Mouse (Mus musculus): ENCODE measurements around the gene Gldn. TPM values are rescaled to one million over a fixed set of nuclear protein-coding genes. Genes with fewer than 3 reads are reported as not detected.

Gene Gldn
- polyA plus RNA-seq (2015; fragmentation: Nextera tagmentation; extraction: Ambion mirVana) = 0.17 and 0.18 TPM in 2 replicates

DNA sequence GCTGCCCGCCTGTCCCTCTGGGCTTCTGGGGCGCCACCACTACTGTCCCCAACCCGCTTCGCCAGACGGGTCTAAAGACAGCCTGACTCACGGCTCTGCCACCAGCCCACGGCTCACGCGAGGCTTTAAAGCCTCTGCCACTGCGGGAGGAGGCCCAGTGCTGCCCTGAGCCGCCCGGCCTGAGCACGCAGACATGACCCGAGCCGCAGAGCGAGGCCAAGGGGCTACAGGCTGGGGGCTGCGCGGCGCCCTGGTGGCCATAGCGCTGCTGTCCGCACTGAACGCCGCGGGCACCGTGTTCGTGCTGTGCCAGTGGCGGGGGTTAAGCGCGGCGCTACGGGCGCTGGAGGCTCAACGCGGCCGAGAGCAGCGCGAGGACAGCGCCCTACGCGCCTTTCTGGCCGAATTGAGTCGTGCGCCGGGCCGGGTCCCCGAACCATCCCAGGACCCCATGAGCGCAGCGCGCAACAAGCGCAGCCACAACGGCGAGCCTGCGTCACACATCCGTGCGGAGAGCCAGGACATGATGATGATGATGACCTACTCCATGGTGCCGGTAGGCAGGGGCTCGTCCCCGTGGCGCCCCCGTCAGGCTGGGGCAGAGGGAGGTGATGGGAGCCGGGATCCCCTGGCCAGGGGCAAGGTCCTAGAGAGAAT is at the start of gene Gldn:
Gldn (plus strand) TSS at position 156 of the 657 bp plus-strand sequence.
- H3K36me3 ChIP-seq (replicated peaks) = no peaks in the 10 kb centered on the region
- WGBS = 3% methylated on average over 61 of the region's 61 CpGs
- H3K4me3 ChIP-seq = peak within 1 kb of the TSS; percentile 51
- peak within 1 kb of the TSS; percentile 97 for H3K4me2 ChIP-seq
- H3K9ac ChIP-seq = peak within 1 kb of the TSS; percentile 53
- H3K9me3 ChIP-seq = no peaks in the 10 kb centered on the region
- peaks cover 4% of the 10 kb centered on the region; the same call in 1 of the 2 replicates for H3K27me3 ChIP-seq (replicated peaks)
- H3K4me1 ChIP-seq = peaks cover 7% of the 10 kb centered on the region
- no peak within 1 kb of the TSS for H3K27ac ChIP-seq
- peak; percentile 78 for ATAC-seq (replicated peaks)

DNA sequence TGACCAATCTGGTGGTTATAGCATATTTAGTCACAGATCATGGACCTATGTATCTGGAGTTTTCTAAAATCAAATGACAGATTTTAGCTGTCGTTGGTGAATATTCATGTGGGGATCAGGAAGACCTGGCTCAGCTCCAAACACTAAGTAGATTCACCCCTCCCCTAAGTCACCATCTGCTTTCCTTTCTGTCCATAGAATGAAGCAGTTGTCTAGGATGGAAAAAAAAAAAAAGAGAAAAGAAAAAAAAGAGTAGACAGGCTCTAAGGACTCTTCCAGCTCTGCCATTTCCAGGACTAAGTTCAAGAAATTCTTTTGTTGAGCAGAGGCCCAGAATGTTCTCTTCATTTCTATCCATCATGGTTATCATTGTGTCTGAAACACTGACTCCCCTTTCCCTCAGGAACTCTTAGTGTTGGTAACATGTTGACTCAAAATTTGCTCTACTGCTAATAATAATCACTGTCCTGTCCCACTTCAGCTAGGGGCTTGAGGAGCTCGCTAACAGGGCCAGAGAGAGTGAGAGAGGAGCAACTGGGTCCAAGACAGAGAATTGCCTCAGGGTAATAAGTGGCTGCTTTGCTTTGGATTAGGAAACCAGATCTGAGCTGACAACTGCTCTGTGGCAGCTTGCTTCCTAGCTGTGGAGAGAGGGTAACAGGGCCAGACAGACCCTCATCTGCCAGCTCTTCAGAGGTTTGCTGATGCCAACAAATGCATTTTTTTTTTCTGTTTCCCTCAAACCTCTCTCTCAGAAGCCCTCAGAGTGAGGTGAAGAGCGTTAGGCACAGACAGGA is 41.2 kb upstream of the Gldn start:
- Histone ChIP-seq H3K4me3 (no peak overlapping the region), H3K36me3 (replicated peaks) (no peaks in the 10 kb centered on the region), H3K9ac (no peak overlapping the region), H3K27ac (0 out of 2 replicates have a peak overlapping the region, but pooled peaks have one; percentile 18), H3K4me2 (no peak overlapping the region), H3K4me1 (peaks cover 7% of the 10 kb centered on the region), H3K27me3 (replicated peaks) (no peaks in the 10 kb centered on the region), H3K9me3 (no peaks in the 10 kb centered on the region)
- 48% methylated on average over 3 of the region's 3 CpGs for WGBS
- no peak for ATAC-seq (replicated peaks)

DNA sequence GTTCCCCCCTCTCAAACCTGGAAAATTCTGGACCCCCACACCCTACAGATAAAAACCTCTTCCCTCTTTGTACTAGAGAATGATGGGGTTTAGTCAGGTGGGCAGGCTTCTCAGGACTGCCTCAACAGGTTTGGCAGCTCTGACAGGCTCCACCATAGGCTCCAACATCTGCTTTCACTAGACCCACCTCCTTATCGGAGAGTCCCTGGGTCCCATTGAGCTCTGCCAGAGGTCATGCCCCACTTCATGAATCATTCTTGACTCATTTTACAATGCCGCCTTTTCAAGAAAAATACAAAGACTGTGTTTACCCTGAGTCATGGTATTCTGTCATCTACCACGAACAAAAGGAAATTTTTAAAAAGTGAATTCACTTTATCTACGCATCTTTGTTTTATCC is 21.5 kb upstream of the Gldn start:
- WGBS = 82% methylated on average over 4 of the region's 4 CpGs
- no peaks in the 10 kb centered on the region for H3K27me3 ChIP-seq (replicated peaks)
- H3K4me1 ChIP-seq = no peaks in the 10 kb centered on the region
- ATAC-seq (replicated peaks) = no peak
- H3K9me3 ChIP-seq = no peaks in the 10 kb centered on the region
- no peaks in the 10 kb centered on the region for H3K36me3 ChIP-seq (replicated peaks)
- H3K9ac ChIP-seq = no peak overlapping the region
- H3K4me3 ChIP-seq = no peak overlapping the region
- no peak overlapping the region for H3K27ac ChIP-seq
- H3K4me2 ChIP-seq = no peak overlapping the region

DNA sequence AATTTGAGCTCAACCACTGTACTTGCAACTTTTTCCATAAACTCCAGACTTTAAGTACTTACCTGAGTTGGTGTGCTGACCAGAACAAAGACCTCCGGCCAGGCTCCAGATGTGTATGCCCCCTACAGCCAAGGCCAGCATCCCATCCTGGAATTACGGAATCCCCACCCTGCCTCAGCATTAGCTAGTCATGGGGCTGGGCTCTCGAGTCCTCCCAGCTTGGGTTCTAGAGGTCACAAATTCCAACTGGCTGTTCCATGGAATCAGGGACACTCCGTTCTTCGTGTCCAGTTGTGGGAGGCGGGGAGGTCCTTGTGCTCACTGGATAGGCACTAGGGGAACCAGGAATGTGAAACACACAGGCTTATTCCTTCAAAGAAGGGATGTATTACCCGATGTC is 18.3 kb upstream of the Gldn start, which contains the start of gene Cyp19a1:
Cyp19a1 (minus strand) TSS at position 101 of the 400 bp plus-strand sequence.
- Histone ChIP-seq H3K27me3 (replicated peaks) (no peaks in the 10 kb centered on the region), H3K9ac (no peak within 1 kb of the TSS), H3K9me3 (no peaks in the 10 kb centered on the region), H3K4me3 (no peak within 1 kb of the TSS), H3K4me1 (no peaks in the 10 kb centered on the region), H3K27ac (no peak within 1 kb of the TSS), H3K4me2 (no peak within 1 kb of the TSS), H3K36me3 (replicated peaks) (no peaks in the 10 kb centered on the region)
- WGBS = 87% methylated on average over 7 of the region's 7 CpGs
- ATAC-seq (replicated peaks) = no peak

DNA sequence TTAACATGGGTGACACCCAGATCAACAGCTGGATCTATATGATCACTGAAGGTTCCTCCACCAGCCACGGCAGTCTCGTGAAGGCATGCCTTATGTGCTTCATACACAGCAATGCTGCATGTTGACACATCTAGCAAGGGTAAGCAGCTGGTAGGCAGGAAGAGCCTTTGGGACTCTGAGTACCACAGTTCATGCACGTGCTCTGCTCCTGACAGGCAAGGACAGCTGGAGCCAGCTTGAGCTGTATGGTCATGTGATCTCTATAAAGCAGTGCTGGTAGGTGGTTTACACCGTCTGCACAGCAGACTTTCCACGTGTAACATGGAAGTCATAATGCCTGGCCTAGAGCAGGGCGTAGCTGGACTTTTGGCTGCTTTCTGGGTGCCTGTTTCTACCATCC is 16.3 kb upstream of the Gldn start:
- Histone ChIP-seq H3K9ac (no peak overlapping the region), H3K4me3 (no peak overlapping the region), H3K4me1 (no peaks in the 10 kb centered on the region), H3K9me3 (no peaks in the 10 kb centered on the region), H3K27ac (no peak overlapping the region), H3K36me3 (replicated peaks) (no peaks in the 10 kb centered on the region), H3K27me3 (replicated peaks) (no peaks in the 10 kb centered on the region), H3K4me2 (no peak overlapping the region)
- 82% methylated on average over 6 of the region's 6 CpGs for WGBS
- no peak for ATAC-seq (replicated peaks)

DNA sequence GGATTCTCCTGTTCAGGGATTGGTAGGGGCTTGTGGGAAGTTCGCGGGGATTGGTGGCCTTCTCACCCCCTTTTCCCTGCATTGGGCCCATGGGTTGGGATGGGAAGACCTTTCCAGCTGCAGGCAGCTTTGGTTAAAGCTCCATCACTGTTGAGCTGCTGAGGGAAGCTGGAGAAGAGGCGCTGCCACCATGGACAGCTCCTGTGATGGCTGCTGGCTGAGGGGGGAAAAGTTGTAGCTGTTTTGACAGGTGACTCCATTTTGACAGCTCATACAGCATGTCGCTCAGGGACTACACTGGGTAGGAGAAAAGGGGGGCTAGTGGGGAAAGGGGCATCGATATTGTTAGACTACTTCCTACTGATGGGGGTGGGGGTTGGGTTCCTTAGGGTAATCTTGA is 15.4 kb upstream of the Gldn start:
- no peaks in the 10 kb centered on the region for H3K9me3 ChIP-seq
- WGBS = 52% methylated on average over 5 of the region's 5 CpGs
- H3K4me2 ChIP-seq = no peak overlapping the region
- ATAC-seq (replicated peaks) = no peak
- no peak overlapping the region for H3K4me3 ChIP-seq
- H3K27me3 ChIP-seq (replicated peaks) = no peaks in the 10 kb centered on the region
- no peak overlapping the region for H3K9ac ChIP-seq
- no peaks in the 10 kb centered on the region for H3K36me3 ChIP-seq (replicated peaks)
- no peaks in the 10 kb centered on the region for H3K4me1 ChIP-seq
- H3K27ac ChIP-seq = no peak overlapping the region

DNA sequence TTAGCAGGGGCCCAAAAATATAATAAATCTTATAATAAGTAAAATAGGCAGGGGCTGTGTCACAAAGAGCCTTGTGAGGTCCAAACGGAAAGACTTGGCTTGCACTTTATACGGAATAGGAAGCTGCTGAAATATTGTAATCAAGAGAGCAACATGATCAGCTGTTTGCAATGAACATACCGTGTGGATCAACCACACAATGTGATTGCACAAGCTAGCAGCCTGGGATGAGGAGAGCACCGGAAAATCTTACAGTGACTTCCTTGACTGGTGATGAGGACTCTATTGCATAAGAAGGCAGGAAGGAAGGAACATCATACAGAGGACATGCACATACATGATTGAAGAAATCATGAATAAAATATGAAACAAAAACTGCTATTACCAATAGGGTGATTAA is 11.0 kb upstream of the Gldn start:
- Histone ChIP-seq H3K4me3 (no peak overlapping the region), H3K36me3 (replicated peaks) (no peaks in the 10 kb centered on the region), H3K27me3 (replicated peaks) (no peaks in the 10 kb centered on the region), H3K4me1 (no peaks in the 10 kb centered on the region), H3K9ac (no peak overlapping the region), H3K4me2 (no peak overlapping the region), H3K9me3 (no peaks in the 10 kb centered on the region), H3K27ac (no peak overlapping the region)
- no peak for ATAC-seq (replicated peaks)
- WGBS = 95% methylated on average over 4 of the region's 4 CpGs

DNA sequence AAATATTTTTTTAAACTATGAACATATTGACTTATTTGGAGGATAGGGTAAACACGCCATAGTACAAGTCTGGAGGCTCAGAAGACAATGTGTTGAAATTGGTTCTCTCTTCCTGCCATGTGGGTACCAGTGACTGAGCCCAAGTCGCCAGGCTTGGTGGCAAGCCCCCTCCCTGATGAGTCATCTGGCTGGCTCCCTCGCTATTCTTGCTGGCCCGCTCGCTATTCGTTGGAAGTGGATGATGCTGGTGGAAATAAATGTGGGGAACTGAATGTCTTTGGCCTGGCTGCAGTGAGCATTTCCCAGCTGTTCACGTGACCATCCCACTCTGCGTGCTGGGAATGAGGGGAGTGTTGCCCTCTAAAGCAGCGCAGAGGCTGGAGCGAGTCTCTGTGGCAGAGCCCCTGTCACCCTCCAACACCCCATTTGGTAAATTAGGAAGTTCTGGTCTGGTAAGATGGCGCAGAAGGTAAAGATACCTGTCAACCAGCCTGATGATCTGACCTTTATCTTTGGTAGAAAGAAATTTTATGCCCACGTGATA is 7.2 kb upstream of the Gldn start:
- Histone ChIP-seq H3K9me3 (no peaks in the 10 kb centered on the region), H3K4me1 (no peaks in the 10 kb centered on the region), H3K36me3 (replicated peaks) (no peaks in the 10 kb centered on the region), H3K27me3 (replicated peaks) (no peaks in the 10 kb centered on the region), H3K4me2 (no peak overlapping the region), H3K4me3 (no peak overlapping the region), H3K9ac (no peak overlapping the region), H3K27ac (no peak overlapping the region)
- WGBS = 89% methylated on average over 12 of the region's 12 CpGs
- no peak for ATAC-seq (replicated peaks)

DNA sequence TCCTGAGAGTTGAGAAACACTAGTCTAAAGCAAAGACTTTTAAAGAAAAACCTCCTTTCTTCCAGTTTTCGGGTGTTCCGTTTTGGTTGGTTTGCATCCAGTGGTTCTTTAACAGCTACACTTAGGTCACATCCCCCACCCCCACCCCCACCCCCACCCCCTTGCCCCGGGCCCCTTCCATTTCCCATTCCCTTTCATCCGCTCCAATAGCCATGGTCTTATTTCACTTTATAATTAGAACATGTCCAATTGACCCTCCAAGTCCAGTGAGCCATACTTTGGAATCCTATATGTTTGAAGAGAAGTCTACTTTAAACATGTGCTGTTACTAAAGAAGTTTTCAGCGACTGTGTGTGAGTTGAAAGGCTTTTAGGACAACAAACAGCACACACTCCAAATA is 1.5 kb downstream of the Gldn start:
- WGBS = 46% methylated on average over 5 of the region's 5 CpGs
- no peak overlapping the region for H3K27ac ChIP-seq
- no peaks in the 10 kb centered on the region for H3K9me3 ChIP-seq
- no peak for ATAC-seq (replicated peaks)
- H3K36me3 ChIP-seq (replicated peaks) = no peaks in the 10 kb centered on the region
- peaks cover 4% of the 10 kb centered on the region; the same call in 1 of the 2 replicates for H3K27me3 ChIP-seq (replicated peaks)
- no peak overlapping the region for H3K9ac ChIP-seq
- H3K4me2 ChIP-seq = no peak overlapping the region
- H3K4me3 ChIP-seq = no peak overlapping the region
- peaks cover 7% of the 10 kb centered on the region for H3K4me1 ChIP-seq

DNA sequence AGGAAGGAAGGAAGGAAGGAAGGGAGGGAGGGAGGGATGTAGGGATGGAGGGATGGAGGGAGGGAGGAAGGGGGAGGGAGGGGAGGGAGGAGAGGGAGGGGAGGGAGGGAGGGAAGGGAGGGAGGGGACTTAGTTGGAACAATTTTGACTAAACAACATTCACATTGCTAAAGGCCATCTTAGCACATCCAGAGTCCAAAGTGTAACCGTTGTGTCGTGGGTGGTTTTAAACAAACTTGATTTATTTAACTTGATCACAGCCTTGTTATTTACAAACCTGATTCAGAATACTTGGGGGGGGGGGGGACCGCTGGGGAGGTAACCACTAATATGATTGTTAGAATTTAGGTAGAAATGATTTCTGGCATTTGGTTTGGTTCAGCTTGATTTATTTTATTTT is 13.1 kb downstream of the Gldn start:
- H3K27me3 ChIP-seq (replicated peaks) = no peaks in the 10 kb centered on the region
- H3K9ac ChIP-seq = no peak overlapping the region
- no peak overlapping the region for H3K4me3 ChIP-seq
- 87% methylated on average over 3 of the region's 3 CpGs for WGBS
- H3K36me3 ChIP-seq (replicated peaks) = no peaks in the 10 kb centered on the region
- no peak overlapping the region for H3K27ac ChIP-seq
- no peak overlapping the region for H3K4me2 ChIP-seq
- no peaks in the 10 kb centered on the region for H3K9me3 ChIP-seq
- ATAC-seq (replicated peaks) = no peak
- H3K4me1 ChIP-seq = no peaks in the 10 kb centered on the region

DNA sequence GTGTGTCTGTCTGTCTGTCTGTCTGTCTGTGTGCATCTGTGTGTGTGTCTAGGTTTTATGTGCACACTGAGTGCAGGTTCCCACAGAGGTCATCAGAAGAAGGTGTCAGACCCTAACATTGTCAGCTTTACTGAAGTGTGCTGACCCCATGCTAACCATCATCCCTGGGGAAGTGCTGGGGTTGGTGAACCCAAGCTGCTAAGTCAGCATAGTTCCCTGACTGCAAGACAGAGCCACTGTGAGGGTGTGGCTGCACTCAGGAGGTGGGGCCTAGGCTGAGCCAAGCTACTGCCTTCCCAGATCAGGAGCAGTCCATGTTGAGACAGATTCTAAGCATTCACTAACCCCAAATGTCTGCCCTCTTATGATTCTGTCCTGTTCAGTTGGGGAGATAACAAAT is 13.5 kb downstream of the Gldn start:
- H3K36me3 ChIP-seq (replicated peaks) = no peaks in the 10 kb centered on the region
- no peak overlapping the region for H3K4me2 ChIP-seq
- no peak overlapping the region for H3K9ac ChIP-seq
- no peaks in the 10 kb centered on the region for H3K9me3 ChIP-seq
- no peaks in the 10 kb centered on the region for H3K27me3 ChIP-seq (replicated peaks)
- no peak overlapping the region for H3K4me3 ChIP-seq
- H3K4me1 ChIP-seq = no peaks in the 10 kb centered on the region
- ATAC-seq (replicated peaks) = no peak
- no peak overlapping the region for H3K27ac ChIP-seq

DNA sequence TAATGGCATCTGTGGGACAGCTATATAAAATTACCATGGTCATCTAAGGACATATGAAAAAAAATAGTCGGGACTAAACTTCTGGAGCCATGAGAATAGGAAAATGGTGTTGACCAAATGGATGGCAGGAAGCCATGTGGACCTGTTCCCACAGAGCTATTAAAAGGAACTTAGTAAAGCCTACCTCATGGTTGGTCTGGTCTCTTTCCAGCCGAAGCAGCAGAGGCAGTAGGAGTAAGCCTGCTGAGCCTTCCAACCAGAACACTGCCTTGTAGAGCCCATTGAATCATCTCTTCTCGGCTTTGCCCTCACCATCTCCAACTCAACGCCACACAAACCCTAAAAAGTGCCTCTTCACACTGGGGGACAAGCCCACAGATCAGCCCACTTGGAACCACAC is 15.0 kb downstream of the Gldn start:
- no peaks in the 10 kb centered on the region for H3K9me3 ChIP-seq
- WGBS = 79% methylated on average over 4 of the region's 4 CpGs
- H3K27ac ChIP-seq = no peak overlapping the region
- H3K27me3 ChIP-seq (replicated peaks) = no peaks in the 10 kb centered on the region
- no peaks in the 10 kb centered on the region for H3K4me1 ChIP-seq
- ATAC-seq (replicated peaks) = no peak
- H3K36me3 ChIP-seq (replicated peaks) = no peaks in the 10 kb centered on the region
- H3K4me3 ChIP-seq = no peak overlapping the region
- no peak overlapping the region for H3K9ac ChIP-seq
- no peak overlapping the region for H3K4me2 ChIP-seq
